Mouse (Mus musculus): ENCODE measurements around the gene Zfp467.

The Zfp467 gene

GRCm38 (mm10) chr6:48409726-48410343 is 35.8 kb downstream of the Zfp467 start:
- DNase-seq, result no peak

GRCm38 (mm10) chr6:48404071-48404470 is 41.6 kb downstream of the Zfp467 start:
- no peak for DNase-seq

- no peak for DNase-seq
Observed at GRCm38 (mm10) chr6:48399906-48400305, 45.7 kb downstream of the Zfp467 start.

GRCm38 (mm10) chr6:48397336-48397735 is 48.3 kb downstream of the Zfp467 start:
- DNase-seq, result no peak

- no peak for DNase-seq
Observed at GRCm38 (mm10) chr6:48396686-48397085, 48.9 kb downstream of the Zfp467 start.

- DNase-seq, result no peak
Observed at GRCm38 (mm10) chr6:48396008-48396595, 49.5 kb downstream of the Zfp467 start.

- DNase-seq, result peak; percentile 87 to 92
Observed at GRCm38 (mm10) chr6:48395105-48396007, 50.3 kb downstream of the Zfp467 start, which contains the start of gene Krba1. Gene Krba1, plus strand, starts transcription at chr6:48395586.

- no peak for DNase-seq
Observed at GRCm38 (mm10) chr6:48393811-48394210, 51.8 kb downstream of the Zfp467 start.

GRCm38 (mm10) chr6:48388221-48388620 is 57.4 kb downstream of the Zfp467 start:
- no peak for DNase-seq

All from thymus, adult 18-20 months (tissue).